Mouse (Mus musculus) forebrain, embryonic 12.5 days (tissue): ENCODE measurements at regions not wholly inside any gene's neighbourhood (a gene's known extent, or its start where the extent isn't known, plus 50 kb on each side); places are given as distances from the start of the nearest gene placed in this dataset.

Source experiments
- ATAC-seq: fragments of 200-750 bp; cut with Nextera tagmentation; 2 replicates; pipeline ENCODE4 v1.8.0; 2017; ENCODE audit warnings: moderate TSS enrichment; ENCODE audit not compliant: low FRiP score
- H3K27ac ChIP-seq: fragments of 300-500 bp; sonication (generic); 2 replicates; pipeline ENCODE4 v1.5.1; 2016; ENCODE audit warnings: mild to moderate bottlenecking
- H3K27me3 ChIP-seq: fragments of 300-500 bp; sonication (generic); 2 replicates; pipeline ENCODE4 v1.6.1; 2016; ENCODE audit warnings: mild to moderate bottlenecking
- H3K36me3 ChIP-seq: fragments of 300-500 bp; sonication (generic); replicated peaks from 2 replicates; pipeline ENCODE4 v1.6.1; 2016; ENCODE audit warnings: mild to moderate bottlenecking
- H3K4me1 ChIP-seq: fragments of 300-500 bp; sonication (generic); 2 replicates; pipeline ENCODE4 v1.6.1; 2016
- H3K4me2 ChIP-seq: fragments of 300-500 bp; sonication (generic); 2 replicates; pipeline ENCODE4 v1.6.1; 2016; ENCODE audit warnings: mild to moderate bottlenecking, moderate library complexity
- H3K4me3 ChIP-seq: fragments of 300-500 bp; sonication (generic); replicated peaks from 2 replicates; pipeline ENCODE4 v1.5.1; 2016; ENCODE audit warnings: mild to moderate bottlenecking
- H3K9ac ChIP-seq: fragments of 300-500 bp; sonication (generic); 2 replicates; pipeline ENCODE4 v1.6.1; 2016; ENCODE audit warnings: mild to moderate bottlenecking
- H3K9me3 ChIP-seq: fragments of 300-500 bp; sonication (generic); 2 replicates; pipeline ENCODE4 v1.6.1; 2016
- WGBS: fragments of 180-500 bp; shearing (Covaris S2); methylation state at CpG from one replicate; pipeline ENCODE4 v1.1.7; 2016; 5-methylcytosine and 5-hydroxymethylcytosine counted together

DNA sequence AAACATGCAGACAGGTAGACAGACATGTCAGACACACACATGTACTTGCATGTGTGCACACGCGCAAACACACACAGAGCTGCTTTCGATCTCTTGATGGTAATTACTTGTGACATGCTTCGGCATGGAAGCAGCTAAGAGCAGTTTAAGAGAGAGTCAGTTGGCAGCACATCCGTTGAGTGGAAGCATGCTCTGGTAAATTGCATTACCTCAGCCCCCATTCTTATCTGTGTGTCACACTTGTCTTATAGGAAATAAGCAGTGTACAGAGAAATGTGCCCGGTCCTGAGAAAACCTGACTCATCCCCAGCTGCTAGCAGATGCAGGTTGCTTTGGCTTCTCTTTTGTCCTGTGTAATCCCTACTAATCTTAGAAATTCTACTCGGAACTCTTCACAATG lies 80.0 kb upstream of the Tmem150c start:
- no peak overlapping the region for H3K4me3 ChIP-seq
- no peaks in the 10 kb centered on the region for H3K9me3 ChIP-seq
- ATAC-seq = no peak
- H3K4me2 ChIP-seq = no peak overlapping the region
- no peak overlapping the region for H3K9ac ChIP-seq
- H3K27ac ChIP-seq = no peak overlapping the region
- no peaks in the 10 kb centered on the region for H3K36me3 ChIP-seq
- no peaks in the 10 kb centered on the region for H3K4me1 ChIP-seq
- H3K27me3 ChIP-seq = no peaks in the 10 kb centered on the region
- 65% methylated on average over 7 of the region's 7 CpGs for WGBS

GRCm38 (mm10) chr5:100238287-100239036 lies 78.9 kb upstream of the Tmem150c start:
- ATAC-seq = no peak
- Histone ChIP-seq H3K27ac (no peak overlapping the region), H3K9ac (no peak overlapping the region), H3K4me1 (no peaks in the 10 kb centered on the region), H3K9me3 (no peaks in the 10 kb centered on the region), H3K4me2 (no peak overlapping the region), H3K27me3 (no peaks in the 10 kb centered on the region), H3K4me3 (no peak overlapping the region), H3K36me3 (no peaks in the 10 kb centered on the region)
- 84% methylated on average over 15 of the region's 15 CpGs for WGBS

GRCm38 (mm10) chr5:100237674-100238278 lies 78.2 kb upstream of the Tmem150c start:
- Histone ChIP-seq H3K4me3 (no peak overlapping the region), H3K9ac (no peak overlapping the region), H3K27ac (no peak overlapping the region), H3K36me3 (no peaks in the 10 kb centered on the region), H3K9me3 (no peaks in the 10 kb centered on the region), H3K4me1 (no peaks in the 10 kb centered on the region), H3K4me2 (no peak overlapping the region), H3K27me3 (no peaks in the 10 kb centered on the region)
- WGBS = 91% methylated on average over 12 of the region's 12 CpGs
- ATAC-seq = no peak

- WGBS = 94% methylated on average over 17 of the region's 17 CpGs
- H3K27ac ChIP-seq = no peak overlapping the region
- H3K9me3 ChIP-seq = no peaks in the 10 kb centered on the region
- no peak overlapping the region for H3K4me2 ChIP-seq
- H3K9ac ChIP-seq = no peak overlapping the region
- no peak overlapping the region for H3K4me3 ChIP-seq
- no peaks in the 10 kb centered on the region for H3K27me3 ChIP-seq
- no peak for ATAC-seq
- H3K4me1 ChIP-seq = peaks cover 6% of the 10 kb centered on the region; the same call in 1 of the 2 replicates
- no peaks in the 10 kb centered on the region for H3K36me3 ChIP-seq
Measured at GRCm38 (mm10) chr5:100236277-100236676, 76.7 kb upstream of the Tmem150c start.

GRCm38 (mm10) chr5:100232076-100232475 lies 72.5 kb upstream of the Tmem150c start:
- no peak overlapping the region for H3K27ac ChIP-seq
- H3K27me3 ChIP-seq = no peaks in the 10 kb centered on the region
- no peak for ATAC-seq
- H3K9ac ChIP-seq = no peak overlapping the region
- no peak overlapping the region for H3K4me2 ChIP-seq
- no peaks in the 10 kb centered on the region for H3K9me3 ChIP-seq
- peaks cover 8% of the 10 kb centered on the region for H3K4me1 ChIP-seq
- WGBS = 80% methylated on average over 7 of the region's 7 CpGs
- H3K4me3 ChIP-seq = no peak overlapping the region
- H3K36me3 ChIP-seq = no peaks in the 10 kb centered on the region

DNA sequence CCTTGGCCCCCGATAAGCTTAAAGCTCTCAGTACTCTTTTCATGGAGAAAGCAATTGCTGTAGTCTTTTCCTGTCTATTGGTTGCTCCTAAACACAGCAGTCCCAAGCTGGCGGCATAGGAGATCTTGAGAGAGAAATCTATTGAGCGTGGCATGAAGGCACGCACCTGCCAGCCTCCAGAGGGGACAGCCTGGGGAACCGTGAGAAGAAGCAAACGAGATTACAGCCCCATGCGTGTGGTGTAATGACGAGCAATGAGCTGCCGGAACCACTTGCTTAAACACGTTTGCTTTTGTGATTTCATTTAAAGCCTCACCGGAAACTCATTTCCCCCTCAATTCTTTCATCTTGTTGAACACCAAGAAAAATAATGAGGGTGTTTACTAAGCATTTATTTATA lies 72.0 kb upstream of the Tmem150c start:
- Histone ChIP-seq H3K4me2 (no peak overlapping the region), H3K9ac (no peak overlapping the region), H3K27me3 (no peaks in the 10 kb centered on the region), H3K36me3 (no peaks in the 10 kb centered on the region), H3K4me3 (no peak overlapping the region), H3K4me1 (peaks cover 13% of the 10 kb centered on the region), H3K9me3 (no peaks in the 10 kb centered on the region), H3K27ac (no peak overlapping the region)
- ATAC-seq = no peak
- WGBS = 60% methylated on average over 11 of the region's 11 CpGs

DNA sequence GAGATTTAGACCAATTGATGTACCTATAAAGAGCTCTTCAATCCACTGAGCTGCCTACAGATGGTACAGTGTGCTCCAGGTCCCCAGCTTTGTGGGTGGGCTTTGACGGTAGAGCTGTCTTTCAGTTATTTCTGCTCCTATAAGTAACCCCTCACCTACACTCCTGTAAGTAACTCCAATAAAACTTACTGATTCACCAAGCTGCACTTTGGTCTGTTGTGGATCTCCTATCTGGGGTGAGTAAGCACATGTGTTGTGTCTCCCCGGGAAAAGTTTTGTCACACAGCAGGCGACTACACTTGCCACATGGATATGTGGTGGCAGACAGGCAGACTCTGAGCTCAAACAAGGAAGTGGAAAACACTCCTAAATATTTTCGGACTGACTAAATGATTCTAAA lies 70.4 kb upstream of the Tmem150c start:
- H3K36me3 ChIP-seq = no peaks in the 10 kb centered on the region
- H3K4me2 ChIP-seq = no peak overlapping the region
- WGBS = 91% methylated on average over 4 of the region's 4 CpGs
- H3K9ac ChIP-seq = no peak overlapping the region
- no peak overlapping the region for H3K27ac ChIP-seq
- H3K4me1 ChIP-seq = peaks cover 14% of the 10 kb centered on the region
- H3K9me3 ChIP-seq = no peaks in the 10 kb centered on the region
- ATAC-seq = no peak
- no peak overlapping the region for H3K4me3 ChIP-seq
- H3K27me3 ChIP-seq = no peaks in the 10 kb centered on the region

GRCm38 (mm10) chr5:100227888-100228287 lies 68.3 kb upstream of the Tmem150c start:
- Histone ChIP-seq H3K4me1 (peaks cover 14% of the 10 kb centered on the region), H3K27me3 (no peaks in the 10 kb centered on the region), H3K9me3 (no peaks in the 10 kb centered on the region), H3K9ac (no peak overlapping the region), H3K27ac (no peak overlapping the region), H3K4me2 (no peak overlapping the region), H3K36me3 (no peaks in the 10 kb centered on the region), H3K4me3 (no peak overlapping the region)
- no peak for ATAC-seq
- WGBS = 80% methylated on average over 5 of the region's 5 CpGs

GRCm38 (mm10) chr5:100226571-100227235 lies 67.1 kb upstream of the Tmem150c start:
- Histone ChIP-seq H3K4me2 (no peak overlapping the region), H3K27me3 (no peaks in the 10 kb centered on the region), H3K36me3 (no peaks in the 10 kb centered on the region), H3K4me1 (peaks cover 12% of the 10 kb centered on the region), H3K4me3 (no peak overlapping the region), H3K9ac (no peak overlapping the region), H3K9me3 (no peaks in the 10 kb centered on the region), H3K27ac (no peak overlapping the region)
- WGBS = 81% methylated on average over 17 of the region's 17 CpGs
- ATAC-seq = 0 out of 2 replicates have a peak, but pooled peaks have one; percentile 33

DNA sequence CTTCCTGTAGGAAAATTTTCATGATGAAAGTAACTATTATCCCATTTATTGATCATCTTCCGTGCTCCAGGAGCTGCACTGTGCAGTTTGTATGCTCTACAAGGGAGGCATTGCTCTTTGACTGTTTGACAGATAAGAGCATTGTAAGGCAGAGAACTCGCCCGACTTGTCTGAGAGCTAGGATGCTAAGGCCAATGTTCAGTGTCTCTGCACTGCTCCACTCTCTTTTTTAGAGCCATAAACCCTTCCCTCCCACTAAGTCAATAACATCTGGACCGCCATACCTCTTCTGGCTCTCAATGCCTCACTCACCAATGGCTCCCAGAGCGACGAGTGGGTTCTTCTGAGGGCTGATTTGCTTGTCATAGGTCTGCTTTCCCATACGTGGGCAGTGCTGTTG lies 65.9 kb upstream of the Tmem150c start:
- H3K36me3 ChIP-seq = no peaks in the 10 kb centered on the region
- no peak for ATAC-seq
- WGBS = 86% methylated on average over 7 of the region's 7 CpGs

DNA sequence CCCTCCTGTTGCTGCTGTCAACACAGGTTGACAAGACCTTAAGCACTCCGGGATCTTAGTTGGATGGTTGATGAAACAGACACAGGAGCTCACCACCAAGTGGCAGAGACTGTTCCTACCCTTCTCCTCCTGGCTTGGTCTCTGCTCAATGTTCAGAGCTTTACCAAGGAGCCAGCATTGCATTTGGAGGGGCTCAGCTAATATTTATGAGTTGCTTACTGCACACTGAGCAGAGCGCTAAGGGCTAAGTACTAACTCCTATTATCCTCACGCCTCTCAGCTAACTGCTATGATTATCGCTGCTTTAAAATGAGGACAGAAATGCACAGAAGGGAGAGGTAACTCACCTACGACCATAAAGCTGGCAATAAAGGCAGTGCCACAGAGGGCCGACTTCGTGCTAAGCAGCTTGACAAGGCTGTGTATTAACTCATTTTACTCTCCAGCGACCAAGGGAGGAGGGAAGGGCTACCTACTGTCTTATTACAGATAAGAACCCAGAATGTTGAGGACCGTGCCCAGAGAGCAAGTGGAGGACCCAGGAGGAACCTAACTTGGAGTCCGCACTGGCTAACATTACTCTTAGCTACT lies 65.3 kb upstream of the Tmem150c start:
- no peak for ATAC-seq
- 78% methylated on average over 10 of the region's 10 CpGs for WGBS
- Histone ChIP-seq H3K4me3 (no peak overlapping the region), H3K4me1 (peaks cover 8% of the 10 kb centered on the region), H3K27ac (no peak overlapping the region), H3K27me3 (no peaks in the 10 kb centered on the region), H3K36me3 (no peaks in the 10 kb centered on the region), H3K4me2 (no peak overlapping the region), H3K9me3 (no peaks in the 10 kb centered on the region), H3K9ac (no peak overlapping the region)

More for the DNA sequence above, 65.9 kb upstream of the Tmem150c start:
- Histone ChIP-seq H3K9ac (no peak overlapping the region), H3K27ac (no peak overlapping the region), H3K4me1 (peaks cover 8% of the 10 kb centered on the region), H3K4me3 (no peak overlapping the region), H3K4me2 (no peak overlapping the region), H3K27me3 (no peaks in the 10 kb centered on the region), H3K9me3 (no peaks in the 10 kb centered on the region)

GRCm38 (mm10) chr5:100221005-100221583 lies 61.5 kb upstream of the Tmem150c start:
- no peak for ATAC-seq
- Histone ChIP-seq H3K4me2 (no peak overlapping the region), H3K4me1 (peaks cover 6% of the 10 kb centered on the region; the same call in 1 of the 2 replicates), H3K4me3 (no peak overlapping the region), H3K36me3 (no peaks in the 10 kb centered on the region), H3K9me3 (no peaks in the 10 kb centered on the region), H3K9ac (no peak overlapping the region), H3K27me3 (no peaks in the 10 kb centered on the region), H3K27ac (no peak overlapping the region)
- WGBS = 78% methylated on average over 10 of the region's 10 CpGs
